ENCODE assay signal across 17 mouse cellular contexts in genomic region chr1:125473126-125473666, GRCm38 (mm10). TPM values are rescaled to one million over a fixed set of nuclear protein-coding genes. Genes with fewer than 3 reads are reported as not detected.
DNase-seq lines count a peak whose midpoint lies in the region; ATAC-seq and TF ChIP-seq lines count a peak whose summit lies in the region.
"Had no signal": no experiment of that assay in that cellular context is flagged by ENCODE, and none has a peak within 500 bp of the region (broad histone marks: within the 10 kb centered on the region; RNA-seq: fewer than 3 reads in every experiment).

No protein-coding gene starts in this region.

- no peak overlapping the region for H3K4me2 ChIP-seq in forebrain, embryonic 11.5 days (ENCODE audit: low read depth, low read length, severe bottlenecking)
- H3K4me2 ChIP-seq in forebrain, embryonic 13.5 days: no peak overlapping the region
- H3K4me2 ChIP-seq: embryonic facial prominence, embryonic 13.5 days; neural tube, embryonic 12.5 days had no signal

- TF ChIP-seq CTCF in spleen, adult 2 months (IDR thresholded peaks at IDR 0.05; ENCODE audit: extremely low read depth, insufficient read depth, insufficient read length, insufficient replicate concordance): no peak

- H3K9ac ChIP-seq in forebrain, embryonic 11.5 days (ENCODE audit: low read length): no peak overlapping the region
- H3K9ac ChIP-seq in forebrain, embryonic 13.5 days: no peak overlapping the region
- H3K9ac ChIP-seq: embryonic facial prominence, embryonic 13.5 days; neural tube, embryonic 12.5 days had no signal

- peak overlapping the region; percentile 8; the same call in 1 of the 2 replicates for H3K27ac ChIP-seq in spleen, adult 2 months (ENCODE audit: insufficient read depth, low read length)
- H3K27ac ChIP-seq in forebrain, embryonic 11.5 days (ENCODE audit: low read depth, low read length): no peak overlapping the region
- no peak overlapping the region for H3K27ac ChIP-seq in forebrain, embryonic 13.5 days
- H3K27ac ChIP-seq: embryonic facial prominence, embryonic 13.5 days; forebrain, embryonic 10.5 days; left cerebral cortex, adult 2 months; neural tube, embryonic 12.5 days had no signal

- no peaks in the 10 kb centered on the region for H3K9me3 ChIP-seq in forebrain, embryonic 11.5 days (ENCODE audit: control insufficient read depth, low read length)
- H3K9me3 ChIP-seq in forebrain, embryonic 13.5 days (replicated peaks): no peaks in the 10 kb centered on the region
- H3K9me3 ChIP-seq: embryonic facial prominence, embryonic 13.5 days; forebrain, embryonic 10.5 days; neural tube, embryonic 12.5 days had no signal

- no peak overlapping the region for H3K4me3 ChIP-seq in spleen, adult 2 months (ENCODE audit: extremely low read depth, insufficient read depth, insufficient read length)
- H3K4me3 ChIP-seq in forebrain, embryonic 11.5 days (ENCODE audit: low read depth, low read length): no peak overlapping the region
- no peak overlapping the region for H3K4me3 ChIP-seq in forebrain, embryonic 13.5 days
- H3K4me3 ChIP-seq: embryonic facial prominence, embryonic 13.5 days; forebrain, embryonic 10.5 days; left cerebral cortex, adult 2 months; neural tube, embryonic 12.5 days had no signal

- peak; percentile 26 for DNase-seq in gastrocnemius, adult 18-20 months (ENCODE audit: low spot score)
- DNase-seq in gastrocnemius, postnatal 25 days: no peak
- peak; percentile 22 to 28 for DNase-seq in spleen, adult 2 months (ENCODE audit: low read depth in 1 of 2, low spot score in 2 of 2)
- DNase-seq in spleen, adult 18-20 months: no peak
- no peak for DNase-seq in forebrain, embryonic 11.5 days (ENCODE audit: low spot score)
- no peak for DNase-seq in thymus, postnatal 4 days
- DNase-seq: gastrocnemius, postnatal 14 days; kidney, adult 8-10 months; midbrain, embryonic 14.5 days; retina, postnatal 1 day had no signal

- 12% methylated on average over 4 of the region's 4 CpGs for WGBS in spleen, adult 2 months
- 84% methylated on average over 4 of the region's 4 CpGs for WGBS in forebrain, embryonic 11.5 days
- WGBS in forebrain, embryonic 13.5 days: 87% methylated on average over 4 of the region's 4 CpGs

- peak; percentile 41 for ATAC-seq in inflammation-experienced regulatory T-cells, adult 6 months
- ATAC-seq in forebrain, embryonic 11.5 days (replicated peaks; ENCODE audit: low FRiP score): no peak
- no peak for ATAC-seq in forebrain, embryonic 13.5 days
- ATAC-seq: hindbrain, embryonic 16.5 days had no signal

- no peaks in the 10 kb centered on the region for H3K36me3 ChIP-seq in spleen, adult 2 months (ENCODE audit: control insufficient read depth, insufficient read depth, low read length)
- no peaks in the 10 kb centered on the region for H3K36me3 ChIP-seq in forebrain, embryonic 11.5 days (ENCODE audit: control insufficient read depth, insufficient read depth, low read length)
- no peaks in the 10 kb centered on the region for H3K36me3 ChIP-seq in forebrain, embryonic 13.5 days (ENCODE audit: poor library complexity, severe bottlenecking)
- H3K36me3 ChIP-seq: embryonic facial prominence, embryonic 13.5 days; forebrain, embryonic 10.5 days; neural tube, embryonic 12.5 days had no signal

- no peak for TF ChIP-seq POLR2A in spleen, adult 2 months (IDR thresholded peaks at IDR 0.05; ENCODE audit: low read depth, low read length)

- H3K4me1 ChIP-seq in spleen, adult 2 months (ENCODE audit: control insufficient read depth, insufficient read depth, insufficient read length): peaks cover 24% of the 10 kb centered on the region
- no peaks in the 10 kb centered on the region for H3K4me1 ChIP-seq in forebrain, embryonic 11.5 days (replicated peaks; ENCODE audit: control insufficient read depth, insufficient read depth, low read length)
- H3K4me1 ChIP-seq in forebrain, embryonic 13.5 days: no peaks in the 10 kb centered on the region
- H3K4me1 ChIP-seq: embryonic facial prominence, embryonic 13.5 days; forebrain, embryonic 10.5 days; neural tube, embryonic 12.5 days had no signal

- no peaks in the 10 kb centered on the region for H3K27me3 ChIP-seq in spleen, adult 2 months (ENCODE audit: control insufficient read depth, insufficient read depth, low read length)
- no peaks in the 10 kb centered on the region for H3K27me3 ChIP-seq in forebrain, embryonic 11.5 days (ENCODE audit: control insufficient read depth, insufficient read depth, low read length)
- no peaks in the 10 kb centered on the region for H3K27me3 ChIP-seq in forebrain, embryonic 13.5 days
- H3K27me3 ChIP-seq: embryonic facial prominence, embryonic 13.5 days; neural tube, embryonic 12.5 days had no signal

RNA-seq across cellular contexts. Expression of gene Actr3, which starts 37.7 kb away (rescaled TPM):
- total RNA-seq in gastrocnemius, adult 18-20 months (2021): 10 to 100 TPM; 40.0 to 50.8 TPM
- total RNA-seq in gastrocnemius, postnatal 25 days (2021): 10 to 100 TPM; 34.5 to 38.6 TPM
- polyA plus RNA-seq in spleen, adult 2 months (2012; rRNA removed): 80.7 and 89.6 TPM in 2 replicates
- polyA plus RNA-seq in inflammation-experienced regulatory T-cells, adult 6 months (2017; shearing (Covaris generic)): 100 to 1,000 TPM; 463 to 831 (median 493) TPM
- 242 and 255 TPM in 2 replicates for polyA plus RNA-seq in forebrain, embryonic 11.5 days (2014; fragmentation: Nextera tagmentation; extraction: Ambion mirVana)
- 225 and 227 TPM in 2 replicates for polyA plus RNA-seq in forebrain, embryonic 13.5 days (2015; fragmentation: Nextera tagmentation; extraction: Ambion mirVana)

Comparison
In these comparisons a context has a peak if more than half of its experiments do, and no peak if none do; other contexts are left out.
1. DNase-seq: peak in gastrocnemius, adult 18-20 months (single experiment) and spleen, adult 2 months (2 of 2); none in gastrocnemius, postnatal 25 days (single experiment), spleen, adult 18-20 months (0 of 2), forebrain, embryonic 11.5 days (single experiment) and thymus, postnatal 4 days (single experiment).